Comparison of ENCODE assay signal across 16 mouse cellular contexts in genomic region chr6:147706741-147707140, GRCm38 (mm10).
"Had no signal": no experiment of that assay in that cellular context is flagged by ENCODE, and none has a peak within 500 bp of the region (broad histone marks: within the 10 kb centered on the region; RNA-seq: fewer than 3 reads in every experiment).

No protein-coding gene starts in this region.

- H3K9ac ChIP-seq: liver, embryonic 15.5 days; lung, embryonic 14.5 days; midbrain, embryonic 12.5 days; neural tube, embryonic 12.5 days; stomach, embryonic 15.5 days had no signal

- H3K4me1 ChIP-seq: liver, embryonic 15.5 days; midbrain, embryonic 10.5 days; midbrain, embryonic 12.5 days; neural tube, embryonic 12.5 days; stomach, embryonic 15.5 days had no signal

- H3K36me3 ChIP-seq: liver, embryonic 15.5 days; midbrain, embryonic 10.5 days; midbrain, embryonic 12.5 days; neural tube, embryonic 12.5 days; stomach, embryonic 15.5 days had no signal

- H3K4me2 ChIP-seq: liver, embryonic 15.5 days; lung, embryonic 14.5 days; midbrain, embryonic 12.5 days; neural tube, embryonic 12.5 days; stomach, embryonic 15.5 days had no signal

- H3K27me3 ChIP-seq: liver, embryonic 15.5 days; midbrain, embryonic 12.5 days; neural tube, embryonic 12.5 days; stomach, embryonic 15.5 days had no signal

- H3K4me3 ChIP-seq: liver, embryonic 15.5 days; midbrain, embryonic 10.5 days; midbrain, embryonic 12.5 days; neural tube, embryonic 12.5 days; stomach, embryonic 15.5 days had no signal

- DNase-seq: lung, adult 18-20 months; lung, embryonic 14.5 days; lung, postnatal 14 days; lung, postnatal 4 days; midbrain, embryonic 14.5 days; right cerebral cortex, postnatal 14 days; thymus, adult 2 months; thymus, postnatal 25 days; thymus, postnatal 4 days had no signal

- ATAC-seq: midbrain, embryonic 16.5 days had no signal

- H3K27ac ChIP-seq: liver, embryonic 15.5 days; midbrain, embryonic 10.5 days; midbrain, embryonic 12.5 days; neural tube, embryonic 12.5 days; stomach, embryonic 15.5 days; stomach, postnatal 0 days had no signal

- H3K9me3 ChIP-seq: liver, embryonic 15.5 days; midbrain, embryonic 10.5 days; midbrain, embryonic 12.5 days; neural tube, embryonic 12.5 days; stomach, embryonic 15.5 days had no signal
